Mouse (Mus musculus) gastrocnemius, adult 2 months (tissue): ENCODE results near the gene Tubb2b. TPM values are rescaled to one million over a fixed set of nuclear protein-coding genes. Genes with fewer than 3 reads are reported as not detected.
A peak's percentile ranks its signal among the peaks of the same experiment; 100 is the strongest.
"Not testable (repeated sequence)": the region's sequence is repeated elsewhere in the genome, so short reads cannot be mapped to it uniquely, and the experiment has no call there.

Source experiments
- DNase-seq: peaks from one replicate; pipeline ENCODE4 v3.0.0; 2022
- H3K27ac ChIP-seq: fragments of 200-600 bp; 2 replicates; pipeline ENCODE4 v1.8.1; 2022; ENCODE audit warnings: mild to moderate bottlenecking
- H3K4me3 ChIP-seq: fragments of 200-600 bp; 2 replicates; pipeline ENCODE4 v1.8.1; 2022; ENCODE audit warnings: mild to moderate bottlenecking, moderate library complexity
- CTCF ChIP-seq: fragments of 200-600 bp; IDR thresholded peaks from 2 replicates; pipeline ENCODE4 v1.8.1; 2022; ENCODE audit warnings: antibody characterized with exemption, mild to moderate bottlenecking, moderate library complexity
- intact Hi-C: fragments of 180-260 bp; cut with DNase I; formaldehyde crosslinking; loops from one replicate; pipeline ENCODE4 v1.15.1; 2025
- total RNA-seq, 2 experiments: library from RNA; stranded (reverse); gene quantifications; 2 replicates each; pipeline ENCODE4 v1.2.3; 2021

Tubb2b gene
- total RNA-seq, 2 experiments from 2014 or later, result 1.5 to 3.2 TPM

- no peak for DNase-seq
- H3K27ac ChIP-seq, result peak overlapping the region; percentile 74
- intact Hi-C loops, result no loop called here
- TF ChIP-seq CTCF, result no peak
- peak overlapping the region; percentile 37 for H3K4me3 ChIP-seq
Measured at GRCm38 (mm10) chr13:34095542-34096435, 34.5 kb downstream of the Tubb2b start.

DNA sequence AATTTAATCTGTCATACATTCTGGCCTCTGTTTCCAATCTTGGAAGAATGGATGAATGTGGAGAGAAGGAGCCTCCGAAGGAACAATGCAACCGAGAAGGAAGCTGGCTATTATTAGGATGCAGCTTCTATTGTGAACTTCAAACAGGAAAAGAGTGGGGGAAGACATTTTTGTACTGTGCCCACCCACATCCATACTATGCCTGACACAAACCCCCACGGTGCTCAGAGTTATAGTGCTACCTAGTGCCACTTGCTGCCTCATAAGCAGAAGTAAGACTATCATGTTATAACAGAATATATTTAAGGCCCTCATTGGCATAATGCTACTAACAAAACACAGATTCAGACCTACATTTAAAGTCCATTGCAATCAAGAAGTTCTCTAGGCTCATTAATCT is 40.9 kb downstream of the Tubb2b start:
- H3K27ac ChIP-seq, result no peak overlapping the region
- H3K4me3 ChIP-seq, result no peak overlapping the region
- intact Hi-C loops, result no loop called here
- DNase-seq, result no peak
- no peak for TF ChIP-seq CTCF

DNA sequence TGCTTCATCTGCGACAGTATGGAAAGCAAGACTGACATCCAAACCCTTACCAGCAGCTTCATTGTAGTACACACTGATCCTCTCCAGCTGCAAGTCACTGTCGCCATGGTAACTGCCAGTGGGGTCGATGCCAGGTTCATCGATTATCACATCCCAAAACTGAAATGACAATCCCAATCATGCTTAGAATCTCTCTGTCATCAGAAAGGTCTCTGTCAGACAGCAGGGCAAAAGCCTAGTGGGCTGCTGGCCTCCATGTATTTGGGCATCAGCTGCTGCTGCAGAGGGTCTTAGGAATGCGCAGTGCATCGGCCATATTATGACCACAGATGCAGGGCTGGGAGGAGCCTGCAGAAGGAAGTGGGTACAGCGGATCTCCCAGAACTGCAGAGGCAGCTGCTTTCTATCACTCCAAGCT is 41.4 kb downstream of the Tubb2b start:
- no peak overlapping the region for H3K27ac ChIP-seq
- no peak for TF ChIP-seq CTCF
- DNase-seq, result no peak
- intact Hi-C loops, result no loop called here
- H3K4me3 ChIP-seq, result no peak overlapping the region

DNA sequence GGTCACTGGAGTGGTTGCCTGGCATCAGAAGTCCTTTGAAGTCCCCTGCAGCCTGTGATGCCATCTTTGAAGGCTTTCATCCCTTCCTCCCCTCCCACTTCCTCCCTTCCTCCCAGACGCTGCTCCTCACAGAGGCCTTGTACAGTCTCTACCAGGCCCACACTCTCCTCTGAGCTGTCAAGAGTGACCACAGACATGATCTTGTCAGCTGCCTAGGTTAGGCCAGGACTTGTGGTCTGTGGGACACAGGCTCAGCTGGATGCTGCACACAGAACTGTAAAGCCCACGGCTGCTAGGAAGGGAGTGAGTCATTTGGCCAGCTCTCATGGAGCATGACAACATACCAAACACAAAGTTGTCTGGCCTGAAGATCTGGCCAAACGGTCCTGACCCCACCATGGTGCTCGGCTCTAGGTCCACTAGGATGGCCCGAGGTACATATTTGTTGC is 42.0 kb downstream of the Tubb2b start:
- DNase-seq, H3K27ac ChIP-seq, H3K4me3 ChIP-seq, intact Hi-C loops: not testable (repeated sequence)

GRCm38 (mm10) chr13:34087052-34087812 is 43.0 kb downstream of the Tubb2b start:
- Histone ChIP-seq H3K4me3 (no peak overlapping the region), H3K27ac (0 out of 2 replicates have a peak overlapping the region, but pooled peaks have one; percentile 32)
- no peak for TF ChIP-seq CTCF
- DNase-seq, result no peak
- intact Hi-C loops, result no loop called here

DNA sequence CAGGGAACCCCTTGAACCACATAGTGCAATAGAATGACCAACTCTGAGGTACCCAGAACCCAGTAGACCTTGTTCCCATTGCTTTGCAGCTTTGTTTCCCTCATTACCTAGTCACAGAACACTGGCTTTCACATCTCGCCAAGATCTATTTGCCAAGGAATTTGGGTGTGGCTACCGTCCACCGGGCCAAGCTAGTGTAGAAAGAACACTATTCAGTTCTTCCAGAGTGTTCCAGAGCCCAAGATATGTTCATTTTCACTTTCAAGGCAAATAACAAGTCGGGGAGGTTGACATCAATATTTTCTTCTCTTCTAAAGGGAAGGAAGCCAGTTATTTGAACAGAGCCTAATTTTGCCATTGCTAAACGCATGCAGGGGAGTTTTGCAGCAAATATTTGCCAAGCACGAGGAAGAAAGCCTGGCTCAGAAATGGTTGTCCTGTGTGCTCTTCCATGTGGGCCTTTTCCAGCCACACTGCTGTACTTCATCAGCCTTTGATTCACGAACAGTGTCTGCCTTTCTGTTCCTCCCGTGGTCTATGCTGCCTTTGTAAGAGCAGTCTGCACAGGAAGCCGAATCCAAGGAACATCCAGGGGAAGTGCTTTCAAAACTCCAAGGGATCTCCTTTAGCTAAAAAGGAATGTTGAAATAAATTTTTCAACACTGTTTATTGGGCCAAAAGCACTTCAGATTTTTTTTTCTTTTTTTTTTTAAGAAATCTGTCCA is 46.1 kb downstream of the Tubb2b start:
- intact Hi-C loops, result no loop called here
- peak; percentile 73 for DNase-seq
- Histone ChIP-seq H3K27ac (peak overlapping the region; percentile 92), H3K4me3 (peak overlapping the region; percentile 36)
- TF ChIP-seq CTCF, result no peak

- intact Hi-C loops, result no loop called here
- no peak overlapping the region for H3K4me3 ChIP-seq
- TF ChIP-seq CTCF, result no peak
- H3K27ac ChIP-seq, result no peak overlapping the region
- no peak for DNase-seq
Measured at GRCm38 (mm10) chr13:34081926-34082325, 48.3 kb downstream of the Tubb2b start.

DNA sequence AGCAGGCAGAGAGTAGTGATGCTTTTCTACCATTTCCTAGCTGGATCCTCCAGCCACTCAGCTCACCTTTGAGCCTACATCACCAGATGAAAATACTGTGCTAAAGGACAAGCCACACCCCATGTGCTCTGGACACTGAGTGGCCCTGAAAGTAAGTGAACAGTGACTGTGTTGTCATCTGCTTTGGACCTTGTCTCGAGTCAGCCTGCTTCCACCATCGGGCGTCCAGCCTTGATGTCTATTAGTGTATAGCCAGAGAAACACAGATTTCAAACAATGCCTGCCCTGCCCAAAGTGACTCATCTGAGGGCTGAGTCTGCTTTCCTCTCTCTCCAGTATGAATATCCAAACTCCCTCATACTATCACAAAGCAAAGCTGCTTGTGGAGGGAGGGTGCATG is 50.5 kb downstream of the Tubb2b start:
- H3K4me3 ChIP-seq, result no peak overlapping the region
- no peak for DNase-seq
- TF ChIP-seq CTCF, result no peak
- peak overlapping the region; percentile 91 for H3K27ac ChIP-seq
- intact Hi-C loops, result loop anchor here (2.0 kb wide), 1 partner anchor 75 kb away; no protein-coding TSS in a partner anchor

DNA sequence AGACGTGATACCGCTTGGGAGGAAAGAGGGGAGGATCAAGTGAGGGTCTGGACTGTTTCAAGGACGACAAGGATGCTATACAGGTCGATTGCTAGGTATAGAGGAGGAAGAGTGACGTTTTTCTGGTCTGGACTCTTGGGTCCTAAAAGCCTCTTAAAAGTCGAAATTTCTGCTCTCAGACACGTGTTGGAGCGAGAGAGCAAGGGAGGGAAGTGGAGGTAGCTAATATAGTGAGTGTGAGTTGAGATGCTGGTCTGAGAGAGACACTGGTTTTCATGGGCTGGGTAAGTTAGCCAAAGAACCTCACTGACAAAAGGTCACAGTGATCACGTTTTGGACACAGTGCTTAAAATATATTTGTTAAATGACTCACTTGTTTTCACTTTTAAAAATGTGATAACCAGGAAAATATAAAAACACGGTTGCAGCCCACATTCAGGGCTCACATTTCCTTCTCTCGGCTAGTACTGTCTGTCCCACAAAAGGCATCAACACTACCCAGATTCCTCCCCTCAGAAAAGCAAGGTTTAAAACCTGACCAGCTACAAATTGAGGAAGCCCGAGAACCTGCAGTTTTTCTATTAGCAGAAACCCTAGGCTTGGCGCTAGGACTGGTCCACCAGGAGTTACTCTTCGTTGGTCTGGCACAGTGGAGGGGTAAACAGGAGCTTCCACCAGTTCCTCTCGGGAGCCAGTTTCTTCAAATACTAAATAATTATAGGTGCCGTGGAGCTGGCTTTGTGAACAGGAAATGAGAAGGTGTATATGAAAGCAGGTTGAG is 51.6 kb downstream of the Tubb2b start:
- intact Hi-C loops, result loop anchor here (2.0 kb wide), 1 partner anchor 76 kb away; no protein-coding TSS in a partner anchor
- H3K4me3 ChIP-seq, result peak overlapping the region; percentile 86
- peak overlapping the region; percentile 91 for H3K27ac ChIP-seq

DNA sequence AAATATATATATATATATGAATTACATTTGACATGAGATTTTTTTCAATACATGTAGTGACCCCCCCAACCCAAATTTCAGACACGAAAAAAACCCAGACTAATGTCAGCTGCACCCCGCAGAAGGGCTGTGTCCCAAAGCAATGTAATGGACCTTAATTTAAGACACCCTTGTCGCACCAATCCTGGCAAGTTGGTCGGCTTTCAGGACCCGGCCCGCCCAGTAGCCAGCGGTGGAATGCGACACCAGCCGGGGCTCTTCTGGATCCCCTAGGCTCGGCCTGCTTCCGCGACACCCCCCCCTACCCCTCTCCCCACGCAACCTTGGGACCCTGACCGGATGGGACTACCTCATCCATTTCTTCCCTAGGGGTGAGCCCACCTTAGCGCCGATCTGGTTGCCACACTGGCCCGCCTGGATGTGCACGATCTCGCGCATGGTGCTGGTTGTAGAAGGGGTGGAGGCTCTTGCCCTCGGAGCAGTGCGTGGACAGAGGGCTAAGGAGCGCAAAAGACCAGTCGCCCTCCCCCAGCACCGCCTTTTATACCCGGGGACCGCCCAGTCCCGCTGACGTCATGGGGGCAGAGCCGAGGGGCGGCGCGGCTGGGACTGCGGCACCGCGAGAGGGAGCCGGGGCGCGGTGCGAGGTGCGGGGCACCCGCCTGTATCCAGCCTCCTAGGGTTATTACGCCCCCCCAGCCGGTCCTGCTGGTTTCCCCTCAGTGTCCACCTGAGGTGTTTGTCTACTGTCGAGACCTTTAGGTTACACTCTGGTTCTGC is 52.6 kb downstream of the Tubb2b start, which contains the start of gene Tubb2a:
Gene Tubb2a (minus strand): TSS at position 516 of the 780 bp plus-strand sequence.
- H3K4me3 ChIP-seq, result peak within 1 kb of the TSS; percentile 86
- DNase-seq, result peak; percentile 96
- intact Hi-C loops, result loop anchor here (2.0 kb wide), 1 partner anchor 77 kb away; no protein-coding TSS in a partner anchor
- peak within 1 kb of the TSS; percentile 91 for H3K27ac ChIP-seq
- peak; percentile 80 for TF ChIP-seq CTCF

More for the DNA sequence above, 51.6 kb downstream of the Tubb2b start:
- DNase-seq, result no peak
- no peak for TF ChIP-seq CTCF

Other genes starting within 250 kb of the Tubb2b start
- gene Serpinb6c, start 224.8 kb downstream of the Tubb2b start, total RNA-seq, result under 1 TPM; 0.59 to 0.61 TPM
- gene Nqo2, start 165.8 kb downstream of the Tubb2b start, total RNA-seq, result 10 to 100 TPM in 1 of 2 experiments, 1 to 10 TPM in 1; 10.0 to 18.4 TPM
- 1 to 10 TPM; 3.6 to 4.1 TPM for gene Ripk1, start 128.1 kb downstream of the Tubb2b start, total RNA-seq
- gene Serpinb6a, start 127.7 kb downstream of the Tubb2b start, total RNA-seq, result 100 to 1,000 TPM in 1 of 2 experiments, 10 to 100 TPM in 1; 93.9 to 299 TPM
- gene Bphl, start 92.9 kb downstream of the Tubb2b start, total RNA-seq, result 10 to 100 TPM; 22.4 to 25.5 TPM
- gene Tubb2a, start 52.5 kb downstream of the Tubb2b start, total RNA-seq, result 10 to 100 TPM in 1 of 2 experiments, 1 to 10 TPM in 1; 6.7 to 23.3 TPM
- gene Psmg4, start 32.5 kb upstream of the Tubb2b start, total RNA-seq, result 10 to 100 TPM; 13.6 to 14.4 TPM
- 10 to 100 TPM in 1 of 2 experiments, 1 to 10 TPM in 1; 8.8 to 15.3 TPM for gene Slc22a23, start 214.7 kb upstream of the Tubb2b start, total RNA-seq